Mouse (Mus musculus) MEL (cell line): ENCODE measurements at regions not wholly inside any gene's neighbourhood (a gene's known extent, or its start where the extent isn't known, plus 50 kb on each side); places are given as distances from the start of the nearest gene placed in this dataset.

Experiments
- DNase-seq: peaks from one replicate; pipeline ENCODE4 v3.0.0; 2011; ENCODE audit warnings: low read depth, low spot score
- H3K27ac ChIP-seq: 2 replicates; pipeline ENCODE4 v1.5.1; 2012; ENCODE audit warnings: low read depth, mild to moderate bottlenecking, control low read depth, low read length, moderate library complexity; ENCODE audit not compliant: control insufficient read depth
- H3K27me3 ChIP-seq, 2 experiments: fragments of 150-350 bp in 1 of 2; sonication (generic) in 1 of 2; 2 replicates each; pipeline ENCODE4 v1.6.1; 2012; ENCODE audit warnings: low read length in 2 of 2, mild to moderate bottlenecking in 2 of 2, improper control_type of control experiment in 1 of 2, moderate library complexity in 1 of 2; ENCODE audit not compliant: insufficient read depth in 2 of 2, control insufficient read depth in 1 of 2
- H3K36me3 ChIP-seq, 2 experiments: 2 replicates each; pipeline ENCODE4 v1.6.1; 2012 to 2014; ENCODE audit warnings: low read length in 2 of 2, improper control_type of control experiment in 1 of 2, inconsistent platforms in 1 of 2, mild to moderate bottlenecking in 1 of 2; ENCODE audit not compliant: insufficient read depth in 2 of 2, control insufficient read depth in 1 of 2
- H3K4me1 ChIP-seq, 2 experiments: fragments of 150-350 bp in 1 of 2; sonication (generic) in 1 of 2; 2 replicates each; pipeline ENCODE4 v1.6.1; 2012; ENCODE audit warnings: low read length in 2 of 2, improper control_type of control experiment in 1 of 2, mild to moderate bottlenecking in 1 of 2; ENCODE audit not compliant: insufficient read depth in 2 of 2, control insufficient read depth in 1 of 2
- H3K4me3 ChIP-seq, 2 experiments: fragments of 150-350 bp in 1 of 2; sonication (generic) in 1 of 2; 2 replicates each; pipeline ENCODE4 v1.5.1; 2012; ENCODE audit warnings: low read depth in 2 of 2, low read length in 2 of 2, mild to moderate bottlenecking in 2 of 2, moderate library complexity in 2 of 2, control low read depth in 1 of 2, improper control_type of control experiment in 1 of 2; ENCODE audit not compliant: control insufficient read depth in 1 of 2, insufficient read depth in 1 of 2
- H3K79me2 ChIP-seq: 2 replicates; pipeline ENCODE4 v1.6.1; 2012; ENCODE audit warnings: mild to moderate bottlenecking, low read length, moderate library complexity; ENCODE audit not compliant: control insufficient read depth, poor library complexity, insufficient read depth
- H3K9ac ChIP-seq: 2 replicates; pipeline ENCODE4 v1.6.1; 2012; ENCODE audit warnings: low read depth, mild to moderate bottlenecking, control low read depth, low read length, moderate library complexity; ENCODE audit not compliant: control insufficient read depth, poor library complexity, severe bottlenecking
- H3K9me3 ChIP-seq: fragments of 150-350 bp; sonication (generic); replicated peaks from 2 replicates; pipeline ENCODE4 v1.6.1; 2012; ENCODE audit warnings: mild to moderate bottlenecking, low read length, improper control_type of control experiment, moderate library complexity; ENCODE audit not compliant: insufficient read depth
- CTCF ChIP-seq, 3 experiments: IDR thresholded peaks in 2 of 3; conservative IDR thresholded peaks in 1 of 3; 2 replicates each; pipeline ENCODE4 v1.5.1; 2011 to 2012; ENCODE audit warnings: low read length in 3 of 3, low read depth in 2 of 3, mild to moderate bottlenecking in 2 of 3, improper control_type of control experiment in 1 of 3, inconsistent platforms in 1 of 3, mixed read lengths in 1 of 3, moderate library complexity in 1 of 3; ENCODE audit not compliant: control insufficient read depth in 1 of 3, insufficient read depth in 1 of 3, poor library complexity in 1 of 3, severe bottlenecking in 1 of 3
- E2F4 ChIP-seq: IDR thresholded peaks from 2 replicates; pipeline ENCODE4 v1.6.1; 2011; ENCODE audit warnings: low read depth, low read length, improper control_type of control experiment, borderline replicate concordance
- EP300 ChIP-seq, 2 experiments: IDR thresholded peaks; 2 replicates each; pipeline ENCODE4 v1.6.1; 2011; ENCODE audit warnings: improper control_type of control experiment in 2 of 2, low read length in 2 of 2, low read depth in 1 of 2, mild to moderate bottlenecking in 1 of 2
- ETS1 ChIP-seq: IDR thresholded peaks from 2 replicates; pipeline ENCODE4 v1.6.1; 2012; ENCODE audit warnings: low read depth, mild to moderate bottlenecking, inconsistent platforms, low read length, improper control_type of control experiment, moderate library complexity
- GABPA ChIP-seq: IDR thresholded peaks from 2 replicates; pipeline ENCODE4 v1.6.1; 2012; ENCODE audit warnings: low read depth, mild to moderate bottlenecking, inconsistent platforms, low read length, improper control_type of control experiment, moderate library complexity
- GATA1 ChIP-seq: IDR thresholded peaks from 2 replicates; pipeline ENCODE4 v1.6.1; 2011; ENCODE audit warnings: low read depth, low read length, improper control_type of control experiment
- JUND ChIP-seq: IDR thresholded peaks from 2 replicates; pipeline ENCODE4 v1.6.1; 2011; ENCODE audit warnings: low read depth, mild to moderate bottlenecking, improper control_type of control experiment, low read length
- MAFK ChIP-seq: IDR thresholded peaks from 2 replicates; pipeline ENCODE4 v1.6.1; 2011; ENCODE audit warnings: low read depth, mild to moderate bottlenecking, low read length, improper control_type of control experiment, borderline replicate concordance
- MAZ ChIP-seq: IDR thresholded peaks from 2 replicates; pipeline ENCODE4 v1.6.1; 2012; ENCODE audit warnings: low read depth, mild to moderate bottlenecking, inconsistent platforms, low read length, improper control_type of control experiment
- MXI1 ChIP-seq: IDR thresholded peaks from 2 replicates; pipeline ENCODE4 v1.6.1; 2011; ENCODE audit warnings: mild to moderate bottlenecking, low read depth, low read length, improper control_type of control experiment
- MYC ChIP-seq: IDR thresholded peaks from 2 replicates; pipeline ENCODE4 v1.6.1; 2011; ENCODE audit warnings: low read depth, mild to moderate bottlenecking, low read length, improper control_type of control experiment, moderate library complexity
- POLR2AphosphoS2 ChIP-seq: IDR thresholded peaks from 2 replicates; pipeline ENCODE4 v1.6.1; 2011; ENCODE audit warnings: low read length, improper control_type of control experiment
- POLR2AphosphoS5 ChIP-seq: IDR thresholded peaks from 2 replicates; pipeline ENCODE4 v1.6.1; 2012; ENCODE audit warnings: low read depth, borderline replicate concordance, mild to moderate bottlenecking, inconsistent platforms, low read length, moderate library complexity, mixed read lengths
- RAD21 ChIP-seq: IDR thresholded peaks from 2 replicates; pipeline ENCODE4 v1.6.1; 2011; ENCODE audit warnings: mild to moderate bottlenecking, low read depth, low read length, improper control_type of control experiment
- SIN3A ChIP-seq: IDR thresholded peaks from 2 replicates; pipeline ENCODE4 v1.6.1; 2012; ENCODE audit warnings: low read length, improper control_type of control experiment, inconsistent platforms
- SMC3 ChIP-seq: IDR thresholded peaks from 2 replicates; pipeline ENCODE4 v1.6.1; 2011; ENCODE audit warnings: low read depth, low read length, improper control_type of control experiment
- TAL1 ChIP-seq: IDR thresholded peaks from 2 replicates; pipeline ENCODE4 v1.6.1; 2012; ENCODE audit warnings: mild to moderate bottlenecking, inconsistent platforms, low read length, moderate library complexity, mixed read lengths
- TBP ChIP-seq: IDR thresholded peaks from 2 replicates; pipeline ENCODE4 v1.8.0; 2011; ENCODE audit warnings: low read depth, low read length, improper control_type of control experiment
- TCF12 ChIP-seq: IDR thresholded peaks from 2 replicates; pipeline ENCODE4 v1.6.1; 2014; ENCODE audit warnings: low read depth, mild to moderate bottlenecking, inconsistent platforms, low read length, improper control_type of control experiment, moderate library complexity
- USF1 ChIP-seq: IDR thresholded peaks from 2 replicates; pipeline ENCODE4 v1.6.1; 2014; ENCODE audit warnings: low read depth, mild to moderate bottlenecking, inconsistent platforms, low read length, improper control_type of control experiment, moderate library complexity
- USF2 ChIP-seq, 2 experiments: IDR thresholded peaks; 2 replicates each; pipeline ENCODE4 v1.6.1; 2011 to 2012; ENCODE audit warnings: improper control_type of control experiment in 2 of 2, low read length in 2 of 2, borderline replicate concordance in 1 of 2, inconsistent platforms in 1 of 2, low read depth in 1 of 2, mild to moderate bottlenecking in 1 of 2; ENCODE audit not compliant: insufficient read depth in 1 of 2
- ZC3H11A ChIP-seq: IDR thresholded peaks from 2 replicates; pipeline ENCODE4 v1.6.1; 2012; ENCODE audit warnings: low read depth, mild to moderate bottlenecking, inconsistent platforms, low read length, improper control_type of control experiment
- ZMIZ1 ChIP-seq: IDR thresholded peaks from 2 replicates; pipeline ENCODE4 v1.6.1; 2012; ENCODE audit warnings: low read depth, mild to moderate bottlenecking, inconsistent platforms, low read length, improper control_type of control experiment, moderate library complexity

DNA sequence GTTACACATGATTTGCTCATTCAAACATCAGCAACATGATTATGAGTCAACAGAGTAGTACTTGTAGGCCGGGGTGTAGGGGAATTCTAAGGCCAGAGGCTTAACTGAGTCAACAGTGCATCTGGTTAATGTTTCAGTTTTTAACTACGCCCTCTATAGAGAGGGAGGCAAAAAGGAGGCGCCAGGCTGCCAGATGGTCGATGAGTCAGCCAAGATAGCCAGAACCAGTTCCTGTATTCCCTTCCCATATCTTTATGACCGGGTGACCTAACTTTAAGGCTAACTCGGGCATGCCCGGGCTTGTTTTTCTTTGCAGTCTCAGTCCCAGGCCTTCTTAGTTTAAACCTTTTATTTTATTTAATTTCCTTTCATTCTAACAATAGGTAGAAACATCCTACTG is 476.0 kb upstream of the Cntn5 start:
- Histone ChIP-seq H3K27ac (no peak overlapping the region; the same call in 1 of the 2 replicates), H3K4me1 (peaks cover 0 to 2% of the 10 kb centered on the region in 2 experiments; a peak in 1 of 4 replicates), H3K36me3 (no peaks in the 10 kb centered on the region), H3K9me3 (no peaks in the 10 kb centered on the region; the same call in 1 of the 2 replicates), H3K79me2 (no peaks in the 10 kb centered on the region), H3K27me3 (no peaks in the 10 kb centered on the region; a peak in 1 of 4 replicates), H3K9ac (no peak overlapping the region), H3K4me3 (no peak overlapping the region)
- DNase-seq: peak; percentile 76
- peak; percentile 69; the same call in 1 of the 2 replicates for TF ChIP-seq JUND
- TF ChIP-seq POLR2AphosphoS2: no peak
- peak; percentile 53; the same call in 1 of the 2 replicates for TF ChIP-seq GATA1
- TF ChIP-seq CTCF (IDR thresholded peaks at IDR 0.05 in 2 of 3, conservative IDR thresholded peaks at IDR 0.05 in 1 of 3; ENCODE audit: control insufficient read depth in 1 of 3, insufficient read depth in 1 of 3, low read depth in 2 of 3, low read length in 3 of 3, poor library complexity in 1 of 3, severe bottlenecking in 1 of 3): peak in 2 of 3 experiments; percentile 1 to 17; a peak in 1 of 6 replicates
- TF ChIP-seq ETS1: peak; percentile 60; the same call in 1 of the 2 replicates
- no peak for TF ChIP-seq USF2 (IDR thresholded peaks at IDR 0.05; ENCODE audit: borderline replicate concordance in 1 of 2, insufficient read depth in 1 of 2, low read depth in 1 of 2, low read length in 2 of 2)
- TF ChIP-seq E2F4: no peak
- peak; percentile 76 for TF ChIP-seq TCF12
- peak; percentile 67 for TF ChIP-seq TAL1
- peak; percentile 77 to 79 for TF ChIP-seq EP300 (IDR thresholded peaks at IDR 0.05; ENCODE audit: low read depth in 1 of 2, low read length in 2 of 2)

DNA sequence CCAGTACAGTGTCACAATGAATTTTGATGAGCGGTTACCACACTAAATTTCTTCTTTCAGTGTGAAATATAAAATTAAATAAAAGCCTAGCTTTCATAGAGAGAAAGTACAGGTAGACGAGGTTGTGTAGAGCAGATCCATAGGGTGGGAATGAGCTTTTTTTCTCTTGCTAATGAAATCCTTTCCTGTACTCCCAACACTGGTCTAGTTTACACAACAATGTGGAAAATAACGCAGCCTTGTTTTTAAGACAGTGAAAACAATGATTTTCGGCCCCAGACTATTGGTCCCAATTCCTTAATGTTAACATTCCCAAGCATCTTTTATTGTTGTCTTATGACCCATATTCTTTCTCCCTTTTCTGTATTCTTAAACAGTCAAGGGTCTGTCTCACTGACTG is 473.5 kb upstream of the Cntn5 start:
- TF ChIP-seq SMC3 (no peak), MAFK (no peak)
- Histone ChIP-seq H3K4me3 (no peak overlapping the region), H3K36me3 (no peaks in the 10 kb centered on the region), H3K27ac (no peak overlapping the region), H3K4me1 (peaks cover 0 to 2% of the 10 kb centered on the region in 2 experiments; a peak in 1 of 4 replicates), H3K27me3 (no peaks in the 10 kb centered on the region; a peak in 1 of 4 replicates), H3K79me2 (no peaks in the 10 kb centered on the region), H3K9me3 (no peaks in the 10 kb centered on the region), H3K9ac (no peak overlapping the region)
- no peak for DNase-seq

DNA sequence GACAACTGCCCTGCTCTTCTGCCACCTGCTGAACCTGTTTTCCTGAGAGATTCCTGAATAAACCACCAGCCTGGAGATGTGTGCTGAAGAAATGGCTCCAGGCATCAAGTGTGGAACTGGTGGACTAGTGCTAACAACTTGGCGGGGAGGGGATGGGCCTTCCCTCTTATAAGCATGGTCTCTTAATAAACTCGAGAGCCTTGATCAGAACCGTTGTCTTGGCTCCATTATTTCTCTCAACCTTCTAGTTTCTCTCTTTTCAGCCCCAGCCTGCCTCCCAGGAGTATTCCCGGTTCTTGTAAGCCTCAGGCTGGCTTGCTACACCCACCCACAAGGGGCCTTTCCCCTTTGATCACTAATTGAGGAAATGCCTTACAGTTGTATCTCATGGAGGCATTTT is 473.0 kb upstream of the Cntn5 start:
- Histone ChIP-seq H3K36me3 (no peaks in the 10 kb centered on the region), H3K9me3 (no peaks in the 10 kb centered on the region), H3K27me3 (no peaks in the 10 kb centered on the region; a peak in 1 of 4 replicates), H3K4me3 (no peak overlapping the region), H3K4me1 (peaks cover 0 to 2% of the 10 kb centered on the region in 2 experiments; a peak in 1 of 4 replicates), H3K9ac (no peak overlapping the region), H3K79me2 (no peaks in the 10 kb centered on the region), H3K27ac (no peak overlapping the region)
- no peak for DNase-seq
- TF ChIP-seq RAD21 (no peak), USF1 (no peak), ZC3H11A (no peak), ZMIZ1 (no peak), MXI1 (no peak), POLR2AphosphoS5 (no peak), SIN3A (no peak), GABPA (no peak), MYC (no peak), TBP (no peak), POLR2AphosphoS2 (no peak), JUND (no peak), MAZ (no peak)
